Comparison of ENCODE assay signal across 24 mouse cellular contexts in the genomic region with DNA sequence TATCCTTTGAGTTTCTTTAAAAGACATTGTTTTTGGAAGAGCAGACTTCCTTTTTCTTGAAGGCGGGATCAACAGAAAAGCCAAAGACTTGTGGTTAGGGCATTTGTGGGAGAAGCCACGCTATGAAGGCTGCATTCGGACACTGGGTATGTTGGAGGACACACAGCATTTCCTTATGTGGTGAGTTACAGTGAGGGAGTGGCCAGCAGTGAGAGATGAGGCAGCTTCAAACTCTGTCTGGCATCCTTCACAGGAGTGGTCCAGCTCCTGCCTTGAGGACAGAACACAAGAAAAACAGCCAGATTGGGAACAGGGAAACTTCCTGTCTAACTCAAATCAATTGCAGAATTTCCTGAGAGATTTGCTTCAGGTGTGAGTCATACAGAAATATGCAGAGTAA.
DNase-seq lines count a peak whose midpoint lies in the region; ATAC-seq and TF ChIP-seq lines count a peak whose summit lies in the region.
"Had no signal": no experiment of that assay in that cellular context is flagged by ENCODE, and none has a peak within 500 bp of the region (broad histone marks: within the 10 kb centered on the region; RNA-seq: fewer than 3 reads in every experiment).

No protein-coding gene starts in this region.

- no peaks in the 10 kb centered on the region for H3K27me3 ChIP-seq in forebrain, embryonic 11.5 days (ENCODE audit: control insufficient read depth, insufficient read depth, low read length)
- no peaks in the 10 kb centered on the region for H3K27me3 ChIP-seq in forebrain, postnatal 0 days (ENCODE audit: insufficient read depth, low read length)
- H3K27me3 ChIP-seq in midbrain, embryonic 15.5 days (replicated peaks) = no peaks in the 10 kb centered on the region
- H3K27me3 ChIP-seq in midbrain, embryonic 11.5 days (ENCODE audit: control insufficient read depth, insufficient read depth, low read length) = no peaks in the 10 kb centered on the region
- no peaks in the 10 kb centered on the region for H3K27me3 ChIP-seq in hindbrain, embryonic 14.5 days (ENCODE audit: control insufficient read depth, insufficient read depth, low read length)
- H3K27me3 ChIP-seq: CH12.LX; forebrain, embryonic 15.5 days; hindbrain, embryonic 12.5 days; limb, embryonic 15.5 days had no signal

- H3K4me1 ChIP-seq in forebrain, embryonic 11.5 days (replicated peaks; ENCODE audit: control insufficient read depth, insufficient read depth, low read length) = peaks cover 6% of the 10 kb centered on the region; the same call in 1 of the 2 replicates
- no peaks in the 10 kb centered on the region for H3K4me1 ChIP-seq in forebrain, postnatal 0 days (ENCODE audit: insufficient read depth)
- H3K4me1 ChIP-seq in embryonic fibroblast, embryonic 13.5 days (ENCODE audit: control insufficient read depth, insufficient read depth, low read length) = peaks cover 22% of the 10 kb centered on the region
- H3K4me1 ChIP-seq in midbrain, embryonic 15.5 days = no peaks in the 10 kb centered on the region; the same call in 1 of the 2 replicates
- H3K4me1 ChIP-seq in midbrain, embryonic 11.5 days (ENCODE audit: control insufficient read depth, insufficient read depth, low read length) = peaks cover 10% of the 10 kb centered on the region
- H3K4me1 ChIP-seq in hindbrain, embryonic 14.5 days (replicated peaks; ENCODE audit: control insufficient read depth, insufficient read depth, low read length) = no peaks in the 10 kb centered on the region

- no peak overlapping the region for H3K4me3 ChIP-seq in forebrain, embryonic 11.5 days (ENCODE audit: low read depth, low read length)
- H3K4me3 ChIP-seq in forebrain, postnatal 0 days (ENCODE audit: low read depth, low read length) = no peak overlapping the region
- no peak overlapping the region for H3K4me3 ChIP-seq in embryonic fibroblast, embryonic 13.5 days (ENCODE audit: insufficient read depth, low read length)
- H3K4me3 ChIP-seq in midbrain, embryonic 15.5 days = no peak overlapping the region
- no peak overlapping the region for H3K4me3 ChIP-seq in midbrain, embryonic 11.5 days (ENCODE audit: low read depth, low read length)
- no peak overlapping the region for H3K4me3 ChIP-seq in hindbrain, embryonic 14.5 days (replicated peaks; ENCODE audit: low read length)
- H3K4me3 ChIP-seq: forebrain, embryonic 15.5 days; hindbrain, embryonic 12.5 days; limb, embryonic 15.5 days; midbrain, embryonic 10.5 days had no signal

- peak; percentile 26 for DNase-seq in forebrain, embryonic 11.5 days (ENCODE audit: low spot score)
- DNase-seq in forebrain, postnatal 0 days = no peak
- peak; percentile 25 for DNase-seq in 3134 (ENCODE audit: extremely low read depth, insufficient read length, low spot score)
- DNase-seq in Muller cell, postnatal 12 days (ENCODE audit: inconsistent ontology term) = peak; percentile 46
- DNase-seq in midbrain, embryonic 11.5 days (ENCODE audit: low spot score, missing footprints) = no peak
- DNase-seq in hindbrain, embryonic 14.5 days (ENCODE audit: low spot score) = no peak
- DNase-seq: adrenal gland, postnatal 14 days; B cell, adult 2 months; cerebellum, adult 11 months; cerebellum, adult 9-11 months; gastrocnemius, postnatal 10 days; kidney, adult 18-20 months; kidney, postnatal 4 days; layer of hippocampus, adult 9-11 months; lung, embryonic 14.5 days had no signal

- TF ChIP-seq CTCF in forebrain, postnatal 0 days (IDR thresholded peaks at IDR 0.05; ENCODE audit: low read depth) = no peak
- TF ChIP-seq CTCF in embryonic fibroblast, embryonic 13.5 days (IDR thresholded peaks at IDR 0.05; ENCODE audit: borderline replicate concordance, insufficient read depth, low read length) = no peak

- H3K9ac ChIP-seq in forebrain, embryonic 11.5 days (ENCODE audit: low read length) = no peak overlapping the region
- no peak overlapping the region for H3K9ac ChIP-seq in forebrain, postnatal 0 days
- H3K9ac ChIP-seq in midbrain, embryonic 15.5 days = no peak overlapping the region
- H3K9ac ChIP-seq in midbrain, embryonic 11.5 days (ENCODE audit: low read length) = no peak overlapping the region
- H3K9ac ChIP-seq in hindbrain, embryonic 14.5 days = no peak overlapping the region
- H3K9ac ChIP-seq: forebrain, embryonic 15.5 days; hindbrain, embryonic 12.5 days; limb, embryonic 15.5 days; liver, embryonic 14.5 days; lung, embryonic 14.5 days had no signal

- TF ChIP-seq POLR2A in embryonic fibroblast, embryonic 13.5 days (IDR thresholded peaks at IDR 0.05; ENCODE audit: low read depth, low read length) = peak; percentile 47; the same call in 1 of the 2 replicates

- no peaks in the 10 kb centered on the region for H3K36me3 ChIP-seq in forebrain, embryonic 11.5 days (ENCODE audit: control insufficient read depth, insufficient read depth, low read length)
- H3K36me3 ChIP-seq in forebrain, postnatal 0 days (ENCODE audit: insufficient read depth) = no peaks in the 10 kb centered on the region
- no peaks in the 10 kb centered on the region for H3K36me3 ChIP-seq in midbrain, embryonic 15.5 days (replicated peaks)
- H3K36me3 ChIP-seq in midbrain, embryonic 11.5 days (ENCODE audit: control insufficient read depth, insufficient read depth, low read length) = no peaks in the 10 kb centered on the region
- no peaks in the 10 kb centered on the region for H3K36me3 ChIP-seq in hindbrain, embryonic 14.5 days (replicated peaks; ENCODE audit: control insufficient read depth, insufficient read depth)
- H3K36me3 ChIP-seq: forebrain, embryonic 15.5 days; G1E; hindbrain, embryonic 12.5 days; limb, embryonic 15.5 days; midbrain, embryonic 10.5 days had no signal

- H3K9me3 ChIP-seq in forebrain, embryonic 11.5 days (ENCODE audit: control insufficient read depth, low read length) = no peaks in the 10 kb centered on the region
- H3K9me3 ChIP-seq in forebrain, postnatal 0 days (ENCODE audit: low read length) = no peaks in the 10 kb centered on the region
- H3K9me3 ChIP-seq in midbrain, embryonic 15.5 days = no peaks in the 10 kb centered on the region
- H3K9me3 ChIP-seq in midbrain, embryonic 11.5 days (ENCODE audit: control insufficient read depth, low read length) = no peaks in the 10 kb centered on the region
- H3K9me3 ChIP-seq in hindbrain, embryonic 14.5 days (ENCODE audit: control insufficient read depth, low read length) = no peaks in the 10 kb centered on the region
- H3K9me3 ChIP-seq: forebrain, embryonic 15.5 days; G1E; hindbrain, embryonic 12.5 days; limb, embryonic 15.5 days; midbrain, embryonic 10.5 days had no signal

- WGBS in forebrain, embryonic 11.5 days = 85% methylated on average over 3 of the region's 3 CpGs
- WGBS in forebrain, postnatal 0 days = 89% methylated on average over 3 of the region's 3 CpGs
- whole genome bisulfite sequencing in midbrain, embryonic 15.5 days = 88% methylated on average over 3 of the region's 3 CpGs
- 87% methylated on average over 3 of the region's 3 CpGs for WGBS in midbrain, embryonic 11.5 days
- 82% methylated on average over 3 of the region's 3 CpGs for WGBS in hindbrain, embryonic 14.5 days

- H3K27ac ChIP-seq in forebrain, embryonic 11.5 days (ENCODE audit: low read depth, low read length) = no peak overlapping the region
- H3K27ac ChIP-seq in forebrain, postnatal 0 days (ENCODE audit: low read depth, low read length) = no peak overlapping the region
- H3K27ac ChIP-seq in embryonic fibroblast, embryonic 13.5 days (ENCODE audit: insufficient read depth, low read length) = peak overlapping the region; percentile 97
- H3K27ac ChIP-seq in midbrain, embryonic 15.5 days = no peak overlapping the region
- H3K27ac ChIP-seq in midbrain, embryonic 11.5 days (ENCODE audit: low read depth, low read length) = no peak overlapping the region
- no peak overlapping the region for H3K27ac ChIP-seq in hindbrain, embryonic 14.5 days
- H3K27ac ChIP-seq: forebrain, embryonic 15.5 days; hindbrain, embryonic 12.5 days; limb, embryonic 15.5 days; liver, embryonic 14.5 days; midbrain, embryonic 10.5 days had no signal

- no peak for ATAC-seq in forebrain, embryonic 11.5 days (replicated peaks; ENCODE audit: low FRiP score)
- no peak for ATAC-seq in forebrain, postnatal 0 days
- ATAC-seq in midbrain, embryonic 15.5 days (replicated peaks) = no peak
- no peak for ATAC-seq in midbrain, embryonic 11.5 days (ENCODE audit: low FRiP score)
- no peak for ATAC-seq in hindbrain, embryonic 14.5 days (ENCODE audit: low FRiP score)
- ATAC-seq: forebrain, embryonic 15.5 days had no signal

- H3K4me2 ChIP-seq in forebrain, embryonic 11.5 days (ENCODE audit: low read depth, low read length, severe bottlenecking) = no peak overlapping the region
- no peak overlapping the region for H3K4me2 ChIP-seq in forebrain, postnatal 0 days (ENCODE audit: low read depth)
- H3K4me2 ChIP-seq in midbrain, embryonic 15.5 days = no peak overlapping the region
- H3K4me2 ChIP-seq in midbrain, embryonic 11.5 days = no peak overlapping the region
- no peak overlapping the region for H3K4me2 ChIP-seq in hindbrain, embryonic 14.5 days (replicated peaks)
- H3K4me2 ChIP-seq: forebrain, embryonic 15.5 days; hindbrain, embryonic 12.5 days; limb, embryonic 15.5 days; lung, embryonic 14.5 days had no signal

Comparison
In these comparisons a context has a peak if more than half of its experiments do, and no peak if none do; other contexts are left out.
1. DNase-seq: peak in forebrain, embryonic 11.5 days (single experiment), 3134 (single experiment) and Muller cell, postnatal 12 days (single experiment); none in forebrain, postnatal 0 days (single experiment), midbrain, embryonic 11.5 days (single experiment) and hindbrain, embryonic 14.5 days (single experiment).